Mouse (Mus musculus): ENCODE results near the gene Trim3. TPM values are rescaled to one million over a fixed set of nuclear protein-coding genes. Genes with fewer than 3 reads are reported as not detected.

Gene Trim3
- polyA plus RNA-seq, 1 experiment from 2014 or later = 30.3 TPM

GRCm38 (mm10) chr7:105588325-105588912 lies 45.0 kb downstream of the Trim3 start:
- no peak for DNase-seq (ENCODE audit: low spot score)
- Histone ChIP-seq H3K27me3 (ENCODE audit: low read depth, poor library complexity, severe bottlenecking) (no peaks in the 10 kb centered on the region), H3K4me3 (no peak overlapping the region), H3K9me3 (replicated peaks) (no peaks in the 10 kb centered on the region), H3K4me1 (no peaks in the 10 kb centered on the region), H3K36me3 (no peaks in the 10 kb centered on the region), H3K27ac (replicated peaks) (no peak overlapping the region)
- 85% methylated on average over 9 of the region's 9 CpGs for WGBS

GRCm38 (mm10) chr7:105581959-105582358 lies 51.4 kb downstream of the Trim3 start:
- Histone ChIP-seq H3K4me1 (peaks cover 29% of the 10 kb centered on the region), H3K36me3 (no peaks in the 10 kb centered on the region), H3K9me3 (replicated peaks) (no peaks in the 10 kb centered on the region), H3K27me3 (ENCODE audit: low read depth, poor library complexity, severe bottlenecking) (peaks cover 11% of the 10 kb centered on the region; the same call in 1 of the 2 replicates), H3K4me3 (peak overlapping the region; percentile 88), H3K27ac (replicated peaks) (peak overlapping the region; percentile 95)
- WGBS = 70% methylated on average over 2 of the region's 2 CpGs
- DNase-seq (ENCODE audit: low spot score) = no peak

DNA sequence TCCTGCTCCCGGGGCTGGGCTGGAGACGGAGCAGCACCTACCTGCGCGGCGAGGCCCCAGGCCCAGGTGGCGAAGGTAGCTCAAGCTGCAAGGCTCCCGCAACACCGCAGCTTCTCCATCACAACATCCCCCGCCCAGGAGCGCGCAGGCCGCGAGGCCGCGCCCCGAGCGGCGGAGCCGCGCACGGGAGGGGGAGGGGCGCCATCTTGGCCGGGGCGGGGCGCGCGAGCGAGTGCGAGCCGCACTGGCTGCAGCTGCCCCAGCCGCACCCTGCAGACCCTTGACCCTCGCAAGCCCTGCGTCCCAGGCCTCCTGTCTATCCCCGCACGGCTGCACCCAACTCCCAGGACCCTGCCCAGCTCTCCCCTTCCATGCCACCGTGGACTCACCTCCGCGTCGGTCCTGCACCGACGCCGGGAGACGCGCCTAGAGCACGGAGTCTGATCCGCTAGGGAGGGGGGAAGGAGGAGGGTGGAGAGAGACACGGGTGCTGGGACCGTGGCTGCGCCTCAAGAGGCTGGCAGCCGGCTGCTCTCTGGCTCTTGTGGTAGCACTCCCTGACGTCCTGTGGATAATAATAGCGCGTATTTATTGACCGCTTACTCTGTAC lies 52.2 kb downstream of the Trim3 start, which contains the start of gene Apbb1:
TSS of gene Apbb1 (minus strand) at position 560 of the 610 bp plus-strand sequence.
- Histone ChIP-seq H3K36me3 (no peaks in the 10 kb centered on the region), H3K27me3 (ENCODE audit: low read depth, poor library complexity, severe bottlenecking) (peaks cover 11% of the 10 kb centered on the region; the same call in 1 of the 2 replicates), H3K4me1 (peaks cover 29% of the 10 kb centered on the region), H3K9me3 (replicated peaks) (no peaks in the 10 kb centered on the region), H3K27ac (replicated peaks) (peak within 1 kb of the TSS; percentile 95), H3K4me3 (peak within 1 kb of the TSS; percentile 88)
- DNase-seq (ENCODE audit: low spot score) = peak; percentile 85
- under 1% methylated on average over 54 of the region's 54 CpGs for WGBS

DNA sequence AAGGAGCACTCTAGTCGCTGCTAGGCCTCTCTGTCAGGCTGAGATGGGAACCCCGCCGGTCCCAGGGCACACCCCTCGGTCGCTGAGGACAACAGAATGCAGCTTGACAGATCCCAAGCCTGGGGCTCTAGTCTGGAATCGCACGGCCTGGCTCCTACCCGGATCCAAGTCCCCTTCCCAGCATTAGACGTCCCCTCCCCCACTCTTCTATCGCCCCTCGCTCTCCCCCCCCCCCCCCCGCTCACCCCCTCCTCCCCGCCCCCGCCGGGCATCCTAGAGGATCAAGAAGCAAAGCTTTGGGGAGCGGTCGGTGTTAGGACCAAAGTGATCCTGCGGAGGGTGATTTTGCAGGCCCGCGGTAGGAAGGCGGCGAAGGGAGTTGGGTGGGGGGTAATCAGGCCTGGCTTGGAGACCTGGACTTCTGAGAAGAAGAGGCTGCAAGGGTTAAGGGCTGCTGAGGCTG lies 52.7 kb downstream of the Trim3 start:
- no peak for DNase-seq (ENCODE audit: low spot score)

GRCm38 (mm10) chr7:105578481-105578880 lies 54.9 kb downstream of the Trim3 start:
- Histone ChIP-seq H3K27ac (replicated peaks) (no peak overlapping the region), H3K9me3 (replicated peaks) (no peaks in the 10 kb centered on the region), H3K36me3 (peaks cover 15% of the 10 kb centered on the region), H3K4me3 (no peak overlapping the region), H3K4me1 (peaks cover 29% of the 10 kb centered on the region), H3K27me3 (ENCODE audit: low read depth, poor library complexity, severe bottlenecking) (peaks cover 11% of the 10 kb centered on the region; the same call in 1 of the 2 replicates)
- 80% methylated on average over 2 of the region's 2 CpGs for WGBS
- no peak for DNase-seq (ENCODE audit: low spot score)

More for the DNA sequence above, 52.7 kb downstream of the Trim3 start:
- peaks cover 11% of the 10 kb centered on the region; the same call in 1 of the 2 replicates for H3K27me3 ChIP-seq (ENCODE audit: low read depth, poor library complexity, severe bottlenecking)
- H3K9me3 ChIP-seq (replicated peaks) = no peaks in the 10 kb centered on the region
- H3K4me3 ChIP-seq = peak overlapping the region; percentile 88
- H3K4me1 ChIP-seq = peaks cover 29% of the 10 kb centered on the region
- no peaks in the 10 kb centered on the region for H3K36me3 ChIP-seq
- H3K27ac ChIP-seq (replicated peaks) = peak overlapping the region; percentile 95
- WGBS = under 1% methylated on average over 19 of the region's 22 CpGs

- 94% methylated on average over 6 of the region's 6 CpGs for WGBS
- no peaks in the 10 kb centered on the region for H3K9me3 ChIP-seq (replicated peaks)
- no peak for DNase-seq (ENCODE audit: low spot score)
- peaks cover 6% of the 10 kb centered on the region; the same call in 1 of the 2 replicates for H3K27me3 ChIP-seq (ENCODE audit: low read depth, poor library complexity, severe bottlenecking)
- peaks cover 29% of the 10 kb centered on the region for H3K4me1 ChIP-seq
- H3K27ac ChIP-seq (replicated peaks) = no peak overlapping the region
- H3K36me3 ChIP-seq = peaks cover 25% of the 10 kb centered on the region
- H3K4me3 ChIP-seq = no peak overlapping the region
These were observed 55.9 kb downstream of the Trim3 start for GRCm38 (mm10) chr7:105577377-105577871.

DNA sequence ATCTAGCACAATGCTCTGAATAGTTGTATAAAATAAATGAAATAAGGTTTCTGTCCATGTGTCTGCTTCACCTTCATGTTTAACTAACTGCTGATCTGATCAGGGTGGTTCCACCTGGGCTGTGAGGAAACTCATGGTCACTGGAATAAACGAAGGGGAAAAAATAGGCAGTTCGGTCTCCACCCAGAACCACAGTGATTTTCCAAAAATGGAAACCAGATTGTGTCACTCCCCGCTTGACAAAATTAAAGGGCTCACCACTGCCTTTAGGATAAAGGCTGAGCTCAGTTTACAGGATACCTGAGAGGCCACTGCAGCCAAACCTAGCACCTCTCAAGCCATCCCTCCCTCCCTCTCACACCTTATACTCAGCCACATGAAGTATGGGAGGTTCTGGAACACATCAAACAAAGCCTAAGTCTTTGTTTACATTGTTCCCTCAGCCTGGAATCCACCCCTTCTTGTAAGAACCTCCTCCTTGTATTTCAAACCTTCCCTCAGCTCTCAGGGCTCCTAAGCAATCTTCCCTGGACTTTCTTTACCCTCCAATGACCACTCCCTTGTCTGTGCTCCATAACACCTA lies 57.1 kb downstream of the Trim3 start:
- 85% methylated on average over 3 of the region's 3 CpGs for WGBS
- DNase-seq (ENCODE audit: low spot score) = no peak
- Histone ChIP-seq H3K4me3 (no peak overlapping the region), H3K36me3 (peaks cover 29% of the 10 kb centered on the region), H3K4me1 (peaks cover 20% of the 10 kb centered on the region), H3K27me3 (ENCODE audit: low read depth, poor library complexity, severe bottlenecking) (no peaks in the 10 kb centered on the region), H3K27ac (replicated peaks) (no peak overlapping the region), H3K9me3 (replicated peaks) (no peaks in the 10 kb centered on the region)

DNA sequence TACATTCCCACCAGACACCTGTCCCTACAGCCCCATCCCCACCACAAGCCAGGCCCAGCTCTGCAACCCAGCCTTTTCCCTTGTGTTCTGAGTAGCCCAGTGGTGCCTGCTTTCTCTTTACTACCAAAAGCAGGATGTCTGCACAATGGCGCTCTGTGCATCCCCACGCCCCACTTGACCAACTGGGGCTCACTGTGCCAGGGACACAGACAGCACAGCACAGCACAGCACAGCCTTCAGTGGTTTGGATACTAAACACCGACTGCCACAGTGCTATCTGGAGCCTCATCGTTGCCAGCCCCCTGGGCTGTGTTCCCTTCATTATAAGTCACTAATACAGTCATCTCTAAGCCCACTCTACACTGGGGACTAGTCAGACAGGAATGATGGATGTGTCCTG lies 58.8 kb downstream of the Trim3 start:
- no peak for DNase-seq (ENCODE audit: low spot score)
- no peak overlapping the region for H3K27ac ChIP-seq (replicated peaks)
- peaks cover 29% of the 10 kb centered on the region for H3K36me3 ChIP-seq
- 93% methylated on average over 4 of the region's 4 CpGs for WGBS
- H3K9me3 ChIP-seq (replicated peaks) = no peaks in the 10 kb centered on the region
- no peak overlapping the region for H3K4me3 ChIP-seq
- H3K4me1 ChIP-seq = peaks cover 26% of the 10 kb centered on the region
- H3K27me3 ChIP-seq (ENCODE audit: low read depth, poor library complexity, severe bottlenecking) = no peaks in the 10 kb centered on the region

GRCm38 (mm10) chr7:105572949-105573348 lies 60.4 kb downstream of the Trim3 start:
- Histone ChIP-seq H3K4me1 (peaks cover 30% of the 10 kb centered on the region), H3K27me3 (ENCODE audit: low read depth, poor library complexity, severe bottlenecking) (no peaks in the 10 kb centered on the region), H3K36me3 (peaks cover 29% of the 10 kb centered on the region), H3K9me3 (replicated peaks) (no peaks in the 10 kb centered on the region), H3K27ac (replicated peaks) (no peak overlapping the region), H3K4me3 (no peak overlapping the region)
- 93% methylated on average over 8 of the region's 8 CpGs for WGBS
- no peak for DNase-seq (ENCODE audit: low spot score)

DNA sequence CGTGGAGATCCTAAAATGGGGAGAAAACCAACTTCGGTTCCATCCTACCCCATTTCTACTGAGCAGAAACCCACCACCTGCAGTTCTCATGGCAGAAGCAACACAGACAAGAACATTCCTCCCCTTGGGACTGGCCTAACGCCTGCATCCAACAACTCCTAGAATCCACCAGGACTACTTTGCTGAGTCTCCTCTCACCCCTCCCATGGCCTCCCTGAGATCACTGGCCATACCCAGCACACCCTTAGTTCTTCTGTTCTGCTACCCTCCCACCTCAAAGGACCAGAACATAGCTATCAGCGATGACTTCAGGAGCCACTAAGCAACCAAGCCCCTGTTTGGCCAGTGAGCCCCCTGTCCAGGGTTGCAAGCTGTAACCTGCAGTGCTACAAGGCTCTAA lies 62.6 kb downstream of the Trim3 start:
- peak overlapping the region; percentile 77 for H3K27ac ChIP-seq (replicated peaks)

GRCm38 (mm10) chr7:105569512-105570496 lies 63.6 kb downstream of the Trim3 start:
- no peaks in the 10 kb centered on the region for H3K9me3 ChIP-seq (replicated peaks)
- peak overlapping the region; percentile 77 for H3K27ac ChIP-seq (replicated peaks)
- H3K4me3 ChIP-seq = peak overlapping the region; percentile 40
- peaks cover 59% of the 10 kb centered on the region for H3K36me3 ChIP-seq
- 17% methylated on average over 12 of the region's 12 CpGs for WGBS
- H3K27me3 ChIP-seq (ENCODE audit: low read depth, poor library complexity, severe bottlenecking) = no peaks in the 10 kb centered on the region
- DNase-seq (ENCODE audit: low spot score) = peak; percentile 23
- peaks cover 32% of the 10 kb centered on the region for H3K4me1 ChIP-seq

More for the DNA sequence above, 62.6 kb downstream of the Trim3 start:
- no peaks in the 10 kb centered on the region for H3K27me3 ChIP-seq (ENCODE audit: low read depth, poor library complexity, severe bottlenecking)
- H3K36me3 ChIP-seq = peaks cover 51% of the 10 kb centered on the region
- H3K4me1 ChIP-seq = peaks cover 32% of the 10 kb centered on the region
- DNase-seq (ENCODE audit: low spot score) = no peak
- WGBS = 83% methylated on average over 4 of the region's 4 CpGs
- H3K4me3 ChIP-seq = no peak overlapping the region
- H3K9me3 ChIP-seq (replicated peaks) = no peaks in the 10 kb centered on the region

GRCm38 (mm10) chr7:105568988-105569471 lies 64.3 kb downstream of the Trim3 start:
- Histone ChIP-seq H3K4me1 (peaks cover 32% of the 10 kb centered on the region), H3K36me3 (peaks cover 59% of the 10 kb centered on the region), H3K27me3 (ENCODE audit: low read depth, poor library complexity, severe bottlenecking) (no peaks in the 10 kb centered on the region), H3K9me3 (replicated peaks) (no peaks in the 10 kb centered on the region), H3K27ac (replicated peaks) (peak overlapping the region; percentile 77), H3K4me3 (peak overlapping the region; percentile 40)
- 2% methylated on average over 6 of the region's 6 CpGs for WGBS
- peak; percentile 70 for DNase-seq (ENCODE audit: low spot score)
